Comparison of ENCODE assay signal across 8 mouse cellular contexts in genomic region chr2:102675275-102675674, GRCm38 (mm10). TPM values are rescaled to one million over a fixed set of nuclear protein-coding genes. Genes with fewer than 3 reads are reported as not detected.
A peak's percentile ranks its signal among the peaks of the same experiment; 100 is the strongest.
DNase-seq lines count a peak whose midpoint lies in the region; ATAC-seq and TF ChIP-seq lines count a peak whose summit lies in the region.
"Had no signal": no experiment of that assay in that cellular context is flagged by ENCODE, and none has a peak within 500 bp of the region (broad histone marks: within the 10 kb centered on the region; RNA-seq: fewer than 3 reads in every experiment).

No protein-coding gene starts in this region.

- no peak overlapping the region for H3K4me3 ChIP-seq in testis, adult 2 months (ENCODE audit: control insufficient read depth, low read depth, low read length)
- H3K4me3 ChIP-seq: myocyte had no signal

- H3K27me3 ChIP-seq in testis, adult 2 months (ENCODE audit: control insufficient read depth, insufficient read depth, low read length) = no peaks in the 10 kb centered on the region

- ATAC-seq in megakaryocyte progenitor cell, adult 5-6 weeks (replicated peaks; ENCODE audit: poor library complexity) = peak; percentile 69

- peak; percentile 55 for DNase-seq in right cerebral cortex, adult 18-20 months
- no peak for DNase-seq in right cerebral cortex, postnatal 25 days
- peak; percentile 82 for DNase-seq in adrenal gland, postnatal 14 days
- peak; percentile 57 for DNase-seq in embryo, embryonic 9.5 days (ENCODE audit: extremely low spot score)
- DNase-seq in kidney, postnatal 4 days = peak; percentile 75 to 76

- TF ChIP-seq CTCF in testis, adult 2 months (IDR thresholded peaks at IDR 0.05; ENCODE audit: control insufficient read depth, insufficient read depth, insufficient replicate concordance, low read depth, low read length) = peak; percentile 62; the same call in 1 of the 2 replicates

- H3K27ac ChIP-seq in testis, adult 2 months (ENCODE audit: control insufficient read depth, insufficient read depth, low read depth, low read length) = no peak overlapping the region

- H3K36me3 ChIP-seq in testis, adult 2 months (ENCODE audit: control insufficient read depth, insufficient read depth, low read length) = no peaks in the 10 kb centered on the region

- no peaks in the 10 kb centered on the region for H3K4me1 ChIP-seq in testis, adult 2 months (ENCODE audit: control insufficient read depth, insufficient read depth, low read length)

- TF ChIP-seq POLR2A in testis, adult 2 months (IDR thresholded peaks at IDR 0.05; ENCODE audit: control insufficient read depth, low read depth, low read length) = no peak

RNA-seq across cellular contexts. Expression of gene Slc1a2, which starts 16.8 kb away (rescaled TPM):
- 1.9 and 2.4 TPM in 2 replicates for total RNA-seq in adrenal gland, postnatal 14 days (2021)
- total RNA-seq in megakaryocyte progenitor cell, adult 5-6 weeks (2015) = not detected in 2 replicates
- total RNA-seq in megakaryocyte progenitor cell, adult 5-6 weeks (2017) = not detected in 2 replicates
- polyA plus RNA-seq in testis, adult 2 months (2012; rRNA removed) = 21.4 and 22.5 TPM in 2 replicates
